Mouse (Mus musculus): ENCODE measurements around the gene St3gal5. TPM values are rescaled to one million over a fixed set of nuclear protein-coding genes. Genes with fewer than 3 reads are reported as not detected.
"Not testable (repeated sequence)": the region's sequence is repeated elsewhere in the genome, so short reads cannot be mapped to it uniquely, and the experiment has no call there.

Gene St3gal5
- total RNA-seq (2015) (57.9 and 69.2 TPM in 2 replicates), total RNA-seq (2017) (73.5 and 121 TPM in 2 replicates)

DNA sequence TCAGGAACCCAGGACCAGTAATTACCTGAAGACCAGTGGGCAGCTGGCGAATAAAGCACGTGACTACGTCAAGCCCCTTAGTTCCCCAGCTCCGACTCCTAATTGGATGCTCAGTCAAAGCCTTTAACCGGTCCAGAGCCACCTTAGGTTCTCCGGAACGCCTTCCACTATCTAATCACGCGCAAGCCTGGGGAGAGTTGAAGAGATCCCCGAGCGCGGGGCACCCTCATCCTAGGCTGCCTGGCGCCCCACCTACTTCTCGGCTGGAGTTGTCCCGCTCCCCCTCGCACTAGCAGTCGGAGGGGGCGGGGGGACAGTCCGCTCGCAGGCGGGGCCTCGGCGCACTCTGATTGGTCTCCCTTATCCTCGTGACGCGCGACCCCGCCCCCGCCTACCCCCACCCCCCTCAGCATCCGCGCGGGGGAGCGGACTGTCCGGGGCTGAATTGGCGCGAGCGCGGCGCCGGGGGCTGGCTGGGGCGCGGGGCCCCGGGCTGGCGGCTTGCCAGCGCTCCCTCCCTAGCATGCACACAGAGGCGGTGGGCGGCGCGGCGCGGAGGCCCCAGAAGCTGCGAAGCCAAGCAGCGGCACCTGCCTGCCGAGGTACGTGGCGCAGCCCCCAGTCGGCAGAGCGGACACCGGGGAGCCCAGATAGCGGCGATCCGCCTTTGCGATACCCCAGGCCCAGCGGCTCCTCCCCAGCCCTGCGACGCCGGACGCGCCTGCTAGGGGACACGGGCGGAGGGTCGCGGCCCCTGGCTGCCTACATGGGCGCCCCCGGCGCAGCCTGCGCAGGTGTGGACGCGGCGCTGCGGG is at the start of gene St3gal5:
Gene St3gal5 (plus strand): TSS at position 412 of the 815 bp plus-strand sequence.
- peak; percentile 91 for ATAC-seq (ENCODE audit: poor library complexity, severe bottlenecking)

- ATAC-seq (ENCODE audit: poor library complexity, severe bottlenecking) = no peak
These were observed 48.7 kb upstream of the St3gal5 start for GRCm38 (mm10) chr6:72048643-72049042.

DNA sequence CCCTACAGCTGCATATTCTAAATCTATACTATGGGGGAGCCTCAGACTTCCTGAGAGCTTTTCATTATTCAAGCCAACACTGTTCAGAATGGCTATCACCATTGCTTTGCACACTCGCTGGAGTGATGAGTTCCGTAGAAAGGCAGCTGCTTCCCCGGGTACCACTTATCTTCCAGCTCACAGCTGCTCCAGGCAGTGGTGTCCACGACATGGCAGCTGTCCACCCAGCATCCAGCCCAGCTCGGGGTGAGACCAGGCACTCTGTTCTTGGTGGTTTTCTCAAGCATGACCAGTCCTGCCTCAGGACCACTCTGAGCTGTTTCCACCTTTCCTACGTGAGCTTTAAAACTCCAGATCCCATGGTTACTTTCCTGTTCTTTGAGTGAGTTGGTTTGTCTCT is 47.5 kb upstream of the St3gal5 start:
- ATAC-seq (ENCODE audit: poor library complexity, severe bottlenecking) = no peak

DNA sequence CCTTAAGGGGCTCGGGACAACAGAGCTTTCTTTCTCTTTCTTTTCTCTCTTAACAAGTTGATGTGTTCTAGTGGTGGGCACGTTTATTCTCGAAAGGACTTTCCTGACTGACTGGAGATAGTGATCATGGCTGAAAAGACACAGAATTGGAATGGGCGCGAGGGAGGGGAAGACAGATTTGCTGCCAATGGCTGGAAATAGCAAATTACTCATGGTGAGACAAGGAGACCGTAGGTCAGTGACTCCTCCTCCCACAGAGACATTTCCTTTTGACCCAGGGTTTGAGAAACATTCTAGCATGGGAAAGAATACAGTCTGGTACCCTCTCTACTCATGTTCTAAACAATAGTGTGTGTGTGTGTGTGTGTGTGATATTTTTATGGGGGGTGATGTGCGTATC is 46.6 kb upstream of the St3gal5 start:
- no peak for ATAC-seq (ENCODE audit: poor library complexity, severe bottlenecking)

DNA sequence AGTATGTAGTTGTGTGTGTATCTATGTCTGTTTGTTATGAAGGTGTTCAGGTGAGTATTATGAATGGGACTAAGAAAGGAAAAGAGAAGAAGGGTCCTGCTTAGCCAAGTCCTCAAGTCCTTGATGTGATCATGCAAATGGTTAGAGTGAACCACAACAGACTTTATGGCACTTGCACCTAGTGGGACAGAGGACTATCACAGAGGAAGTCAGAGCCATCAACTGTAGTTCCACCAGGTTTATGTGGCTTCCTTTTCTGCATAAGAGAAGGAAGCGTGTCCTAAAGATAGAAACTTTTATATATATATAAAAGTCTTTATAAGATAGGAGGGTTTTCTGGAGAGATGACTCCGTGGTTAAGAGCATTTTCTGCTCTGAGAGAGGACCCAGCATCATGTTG is 46.1 kb upstream of the St3gal5 start:
- no peak for ATAC-seq (ENCODE audit: poor library complexity, severe bottlenecking)

DNA sequence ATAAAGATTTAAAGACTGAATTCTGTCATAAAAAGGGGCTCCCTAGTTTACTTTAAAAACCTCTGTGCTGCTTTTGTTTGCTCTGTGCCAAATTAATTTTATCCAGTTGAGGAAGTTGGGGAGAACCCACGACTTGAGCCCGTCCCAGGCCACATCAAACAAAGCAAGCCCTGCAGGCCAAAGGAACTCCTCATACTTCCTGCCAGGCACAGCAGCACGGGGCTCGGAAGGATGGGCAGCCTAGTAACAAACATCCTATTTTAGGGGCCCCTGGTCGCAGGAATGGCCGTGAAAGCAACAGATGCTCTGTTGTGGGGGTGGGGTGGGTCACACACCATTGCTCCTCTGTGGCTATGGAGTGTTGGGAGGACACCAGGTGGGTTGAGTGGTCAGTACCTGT is 45.6 kb upstream of the St3gal5 start:
- peak; percentile 52 for ATAC-seq (ENCODE audit: poor library complexity, severe bottlenecking)

- ATAC-seq (ENCODE audit: poor library complexity, severe bottlenecking) = no peak
These were observed 40.8 kb upstream of the St3gal5 start for GRCm38 (mm10) chr6:72056548-72056947.

DNA sequence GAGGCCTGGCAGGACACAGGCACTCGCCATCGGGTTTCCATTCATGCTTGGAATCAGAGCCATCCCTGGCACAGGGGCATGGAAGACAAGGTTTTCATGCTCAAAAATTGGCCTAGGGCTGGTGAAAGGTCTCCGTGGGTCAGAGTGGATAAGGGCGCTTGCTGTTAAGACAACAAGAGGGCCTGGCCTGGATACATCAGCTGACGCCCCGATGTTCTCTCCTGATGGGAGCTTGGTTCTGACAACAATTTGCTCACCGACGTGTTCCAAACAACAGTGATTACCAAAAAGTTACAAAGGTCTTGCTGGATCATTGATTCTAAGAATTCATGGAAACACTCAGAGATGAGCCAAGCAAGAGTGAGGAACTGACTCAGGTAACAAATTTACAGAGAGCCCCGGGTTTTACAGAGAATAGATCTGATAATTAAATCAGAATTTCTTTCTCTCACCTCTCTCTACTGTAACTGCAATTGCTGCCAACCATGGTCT is 38.9 kb upstream of the St3gal5 start:
- no peak for ATAC-seq (ENCODE audit: poor library complexity, severe bottlenecking)

- ATAC-seq (ENCODE audit: poor library complexity, severe bottlenecking) = not testable (repeated sequence)
These were observed 36.7 kb upstream of the St3gal5 start for GRCm38 (mm10) chr6:72060677-72061076.

- no peak for ATAC-seq (ENCODE audit: poor library complexity, severe bottlenecking)
These were observed 33.7 kb upstream of the St3gal5 start for GRCm38 (mm10) chr6:72063718-72064117.

- ATAC-seq (ENCODE audit: poor library complexity, severe bottlenecking) = no peak
These were observed 31.4 kb upstream of the St3gal5 start for GRCm38 (mm10) chr6:72065988-72066387.

DNA sequence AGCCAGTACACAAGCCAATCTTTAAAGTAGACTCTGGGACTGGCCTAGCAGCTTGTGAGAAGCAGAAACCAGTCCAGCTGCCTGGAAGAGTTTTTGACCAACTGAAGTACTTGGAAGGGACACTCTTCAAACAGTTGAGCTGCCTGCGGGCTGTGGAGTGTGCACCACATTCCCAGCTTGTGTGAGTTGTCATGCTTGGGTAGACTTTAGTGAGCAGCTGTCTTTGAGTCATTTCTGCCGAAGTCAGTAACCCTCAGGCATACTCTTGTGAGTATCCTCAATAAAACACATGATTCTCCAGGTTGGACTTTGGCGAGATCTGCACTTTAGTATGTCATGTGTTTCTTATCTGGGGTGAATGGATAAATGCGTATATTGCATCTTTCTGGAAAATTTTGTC is 29.0 kb upstream of the St3gal5 start:
- ATAC-seq (ENCODE audit: poor library complexity, severe bottlenecking) = no peak

DNA sequence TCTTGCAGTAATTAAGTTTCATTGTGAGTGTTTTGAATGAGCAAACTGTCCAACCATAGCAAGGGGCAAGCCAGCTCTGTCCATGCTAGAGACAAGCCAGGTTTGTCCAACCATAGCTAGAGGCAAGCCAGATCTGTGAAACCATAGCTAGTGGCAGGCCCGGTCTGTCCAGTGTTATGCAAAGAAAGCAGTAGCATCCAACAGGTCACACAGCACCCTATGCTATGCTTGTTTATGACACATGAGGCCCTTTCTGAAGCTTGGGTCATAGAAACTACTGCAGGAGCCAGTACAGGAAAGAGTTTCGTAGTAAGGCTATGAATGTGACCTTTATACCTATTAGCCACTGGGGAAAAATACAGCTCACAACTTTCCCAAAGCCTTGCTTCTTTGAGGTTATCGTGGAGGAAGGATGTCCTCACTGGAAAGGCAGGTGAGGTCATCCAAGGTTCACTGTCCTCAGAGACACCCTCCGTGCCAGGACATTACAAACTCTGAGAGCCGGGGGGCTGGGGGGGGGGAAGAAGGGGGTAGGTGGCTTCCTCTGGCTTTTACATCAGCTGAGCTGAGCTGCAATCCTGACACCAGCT is 26.0 kb upstream of the St3gal5 start:
- ATAC-seq (ENCODE audit: poor library complexity, severe bottlenecking) = no peak

- ATAC-seq (ENCODE audit: poor library complexity, severe bottlenecking) = no peak
These were observed 23.6 kb upstream of the St3gal5 start for GRCm38 (mm10) chr6:72073781-72074180.

- ATAC-seq (ENCODE audit: poor library complexity, severe bottlenecking) = no peak
These were observed 20.9 kb upstream of the St3gal5 start for GRCm38 (mm10) chr6:72076512-72076911.

DNA sequence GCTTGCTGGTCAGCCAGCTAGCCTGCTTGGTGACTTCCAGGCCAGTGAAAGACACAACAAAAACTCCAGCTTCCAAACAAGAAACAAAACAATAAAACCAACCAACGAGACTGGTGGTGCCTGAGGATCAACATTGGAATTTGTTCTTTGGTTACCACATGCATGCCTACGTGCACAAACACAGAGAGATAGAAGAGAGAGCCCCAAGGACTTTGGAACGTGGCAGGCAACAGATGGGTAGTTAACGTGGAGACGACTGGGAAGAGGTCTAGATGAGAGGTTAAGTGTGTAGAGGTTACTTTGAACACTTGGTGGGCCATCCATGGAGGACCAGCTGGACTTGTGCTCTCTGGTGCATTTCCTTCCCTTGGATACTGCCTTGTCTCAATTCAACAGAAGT is 19.2 kb upstream of the St3gal5 start:
- no peak for ATAC-seq (ENCODE audit: poor library complexity, severe bottlenecking)

GRCm38 (mm10) chr6:72081318-72082024 is 15.9 kb upstream of the St3gal5 start:
- no peak for ATAC-seq (ENCODE audit: poor library complexity, severe bottlenecking)

- ATAC-seq (ENCODE audit: poor library complexity, severe bottlenecking) = no peak
These were observed 10.0 kb upstream of the St3gal5 start for GRCm38 (mm10) chr6:72087402-72087801.

DNA sequence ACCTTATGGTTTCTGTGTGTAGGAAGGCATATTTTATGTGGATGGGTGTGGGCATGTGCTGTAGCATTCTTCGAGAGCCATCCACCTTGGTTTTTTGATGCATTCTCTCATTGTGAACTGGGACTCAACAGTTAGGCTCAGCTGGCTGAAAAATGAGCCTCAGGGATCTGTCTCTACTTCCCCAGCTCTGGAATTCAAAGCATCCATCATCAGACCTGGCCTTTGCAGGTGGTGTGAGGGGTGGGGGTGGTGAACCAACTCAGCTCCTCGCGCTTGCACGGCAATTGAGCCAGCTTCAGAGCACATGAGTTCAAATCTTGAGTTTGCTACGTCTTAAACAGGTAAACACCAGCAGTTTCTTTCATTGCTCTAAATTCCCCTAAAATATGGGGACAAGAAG is 7.5 kb upstream of the St3gal5 start:
- ATAC-seq (ENCODE audit: poor library complexity, severe bottlenecking) = no peak

DNA sequence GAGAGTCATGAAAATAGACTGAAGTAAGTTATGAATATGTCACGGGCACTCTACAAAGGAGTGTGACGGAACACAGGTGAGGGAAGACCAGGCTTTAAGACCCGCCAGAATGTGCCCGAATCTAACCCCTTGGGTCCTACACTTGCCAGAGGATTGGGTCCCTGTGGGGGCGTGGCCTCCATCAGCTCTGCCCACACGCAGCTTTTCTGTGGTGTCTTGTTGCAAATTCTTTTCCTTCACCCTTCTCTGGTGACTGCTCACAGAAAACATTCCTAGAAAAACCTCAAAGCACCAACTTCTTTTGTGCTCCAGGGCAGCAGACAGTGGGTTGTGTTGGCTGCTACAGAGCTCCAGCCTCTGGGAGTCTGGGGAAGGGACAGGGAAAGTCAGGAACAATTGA is 6.4 kb upstream of the St3gal5 start:
- no peak for ATAC-seq (ENCODE audit: poor library complexity, severe bottlenecking)

- ATAC-seq (ENCODE audit: poor library complexity, severe bottlenecking) = no peak
These were observed 4.3 kb upstream of the St3gal5 start for GRCm38 (mm10) chr6:72093121-72093520.

DNA sequence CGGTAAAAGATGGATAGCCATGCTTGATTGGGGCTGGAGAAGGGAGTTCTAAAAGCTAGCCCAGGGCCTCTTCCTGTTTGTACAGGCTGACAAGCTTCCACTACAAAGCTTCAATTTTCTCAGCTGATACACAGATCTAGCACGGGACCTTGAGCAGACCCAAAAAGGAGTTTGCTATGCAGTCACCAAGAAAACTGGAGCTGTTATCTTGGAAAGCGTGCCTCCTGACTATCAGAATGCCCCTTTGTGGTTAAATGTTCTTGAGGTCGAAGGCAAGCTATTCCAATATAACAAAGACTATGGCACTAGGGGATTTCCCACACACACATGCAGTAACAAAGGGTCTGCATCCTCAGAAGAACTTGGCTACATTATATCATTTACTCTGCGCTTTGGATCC is 1.2 kb upstream of the St3gal5 start:
- ATAC-seq (ENCODE audit: poor library complexity, severe bottlenecking) = no peak

Measured in megakaryocyte, adult 5-6 weeks (primary cell).